Comparison of ENCODE assay signal across 9 mouse cellular contexts in genomic region chr9:45664871-45665394, GRCm38 (mm10).
A peak's percentile ranks its signal among the peaks of the same experiment; 100 is the strongest.
DNase-seq lines count a peak whose midpoint lies in the region; ATAC-seq and TF ChIP-seq lines count a peak whose summit lies in the region.
"Had no signal": no experiment of that assay in that cellular context is flagged by ENCODE, and none has a peak within 500 bp of the region (broad histone marks: within the 10 kb centered on the region; RNA-seq: fewer than 3 reads in every experiment).

No protein-coding gene starts in this region.

- 46% methylated on average over 15 of the region's 15 CpGs for WGBS in lung, embryonic 14.5 days
- 50% methylated on average over 15 of the region's 15 CpGs for WGBS in lung, adult 2 months
- 14% methylated on average over 15 of the region's 15 CpGs for WGBS in forebrain, embryonic 12.5 days
- 34% methylated on average over 15 of the region's 15 CpGs for WGBS in limb, embryonic 14.5 days

- no peak overlapping the region for H3K4me3 ChIP-seq in lung, embryonic 14.5 days (ENCODE audit: low read depth, low read length)
- no peak overlapping the region for H3K4me3 ChIP-seq in lung, adult 2 months (replicated peaks; ENCODE audit: extremely low read depth, low read depth, low read length)
- H3K4me3 ChIP-seq in forebrain, embryonic 12.5 days (replicated peaks): no peak overlapping the region
- H3K4me3 ChIP-seq in limb, embryonic 14.5 days (replicated peaks; ENCODE audit: low read length): no peak overlapping the region
- H3K4me3 ChIP-seq: stomach, embryonic 15.5 days had no signal

- no peak for ATAC-seq in lung, embryonic 14.5 days (ENCODE audit: insufficient read depth)
- ATAC-seq in forebrain, embryonic 12.5 days (ENCODE audit: low FRiP score): peak; percentile 73
- peak; percentile 68; the same call in 1 of the 2 replicates for ATAC-seq in limb, embryonic 14.5 days (ENCODE audit: low FRiP score, low read depth)

- no peak overlapping the region for H3K4me2 ChIP-seq in lung, embryonic 14.5 days
- H3K4me2 ChIP-seq in forebrain, embryonic 12.5 days: peak overlapping the region; percentile 26
- H3K4me2 ChIP-seq in limb, embryonic 14.5 days (replicated peaks; ENCODE audit: low read depth, low read length, severe bottlenecking): peak overlapping the region; percentile 18; the same call in 1 of the 2 replicates
- H3K4me2 ChIP-seq: stomach, embryonic 15.5 days had no signal

- H3K27ac ChIP-seq in lung, embryonic 14.5 days (ENCODE audit: low read depth): no peak overlapping the region
- peak overlapping the region; percentile 98 for H3K27ac ChIP-seq in forebrain, embryonic 12.5 days
- H3K27ac ChIP-seq in limb, embryonic 14.5 days (replicated peaks; ENCODE audit: low read depth, low read length): peak overlapping the region; percentile 68
- H3K27ac ChIP-seq: stomach, embryonic 15.5 days had no signal

- H3K36me3 ChIP-seq in lung, embryonic 14.5 days (ENCODE audit: insufficient read depth): no peaks in the 10 kb centered on the region
- no peaks in the 10 kb centered on the region for H3K36me3 ChIP-seq in forebrain, embryonic 12.5 days (replicated peaks)
- no peaks in the 10 kb centered on the region for H3K36me3 ChIP-seq in limb, embryonic 14.5 days (ENCODE audit: control insufficient read depth, insufficient read depth, low read length)
- H3K36me3 ChIP-seq: stomach, embryonic 15.5 days had no signal

- no peaks in the 10 kb centered on the region for H3K9me3 ChIP-seq in lung, embryonic 14.5 days (ENCODE audit: low read depth, low read length)
- no peaks in the 10 kb centered on the region for H3K9me3 ChIP-seq in forebrain, embryonic 12.5 days
- no peaks in the 10 kb centered on the region for H3K9me3 ChIP-seq in limb, embryonic 14.5 days (ENCODE audit: control insufficient read depth, low read length)
- H3K9me3 ChIP-seq: stomach, embryonic 15.5 days had no signal

- no peak for TF ChIP-seq CTCF in lung, embryonic 14.5 days (IDR thresholded peaks at IDR 0.05; ENCODE audit: low read depth)
- no peak for TF ChIP-seq CTCF in lung, adult 2 months (IDR thresholded peaks at IDR 0.05; ENCODE audit: insufficient read depth, low read length)

- TF ChIP-seq POLR2A in lung, adult 2 months (IDR thresholded peaks at IDR 0.05; ENCODE audit: borderline replicate concordance, extremely low read depth, low read depth, low read length): no peak
- no peak for TF ChIP-seq POLR2A in limb, embryonic 14.5 days (IDR thresholded peaks at IDR 0.05; ENCODE audit: borderline replicate concordance, extremely low read depth, insufficient read depth, insufficient read length)

- H3K27me3 ChIP-seq in lung, embryonic 14.5 days (ENCODE audit: insufficient read depth, low read length): no peaks in the 10 kb centered on the region
- H3K27me3 ChIP-seq in forebrain, embryonic 12.5 days: no peaks in the 10 kb centered on the region
- H3K27me3 ChIP-seq in limb, embryonic 14.5 days (ENCODE audit: control insufficient read depth, insufficient read depth, low read length): no peaks in the 10 kb centered on the region
- H3K27me3 ChIP-seq: stomach, embryonic 15.5 days had no signal

- DNase-seq in lung, embryonic 14.5 days: peak; percentile 9
- DNase-seq in lung, adult 2 months: no peak
- peak; percentile 53 for DNase-seq in limb, embryonic 14.5 days (ENCODE audit: low spot score)
- peak; percentile 19 for DNase-seq in skeletal muscle tissue, adult 2 months (ENCODE audit: low read depth, low spot score)
- DNase-seq in left cerebral cortex, postnatal 36 days (ENCODE audit: low spot score in 2 of 2): no peak
- no peak for DNase-seq in gastrocnemius, adult 18-20 months (ENCODE audit: low spot score)
- no peak for DNase-seq in spleen, postnatal 4 days (ENCODE audit: low spot score in 2 of 2)

- no peak overlapping the region for H3K9ac ChIP-seq in lung, embryonic 14.5 days
- H3K9ac ChIP-seq in forebrain, embryonic 12.5 days: peak overlapping the region; percentile 27; the same call in 1 of the 2 replicates
- no peak overlapping the region for H3K9ac ChIP-seq in limb, embryonic 14.5 days (ENCODE audit: low read depth, low read length, severe bottlenecking)
- H3K9ac ChIP-seq: stomach, embryonic 15.5 days had no signal

- intact Hi-C loops in left cerebral cortex, postnatal 36 days (cut with DNase I): no loop called here

- no peaks in the 10 kb centered on the region for H3K4me1 ChIP-seq in lung, embryonic 14.5 days (ENCODE audit: insufficient read depth)
- H3K4me1 ChIP-seq in lung, adult 2 months (ENCODE audit: control insufficient read depth, insufficient read depth, low read length): no peaks in the 10 kb centered on the region
- peaks cover 51% of the 10 kb centered on the region for H3K4me1 ChIP-seq in forebrain, embryonic 12.5 days
- H3K4me1 ChIP-seq in limb, embryonic 14.5 days (ENCODE audit: control insufficient read depth, insufficient read depth, low read length): peaks cover 16% of the 10 kb centered on the region

Comparison
In these comparisons a context has a peak if more than half of its experiments do, and no peak if none do; other contexts are left out.
1. DNase-seq: peak in lung, embryonic 14.5 days (single experiment), limb, embryonic 14.5 days (single experiment) and skeletal muscle tissue, adult 2 months (single experiment); none in lung, adult 2 months (single experiment), left cerebral cortex, postnatal 36 days (0 of 2), gastrocnemius, adult 18-20 months (single experiment) and spleen, postnatal 4 days (0 of 2).